Mouse (Mus musculus): ENCODE data around the gene Bsg. TPM values are rescaled to one million over a fixed set of nuclear protein-coding genes. Genes with fewer than 3 reads are reported as not detected.
A peak's percentile ranks its signal among the peaks of the same experiment; 100 is the strongest.

Bsg gene
- polyA plus RNA-seq, 1 experiment from 2014 or later: 761 TPM

DNA sequence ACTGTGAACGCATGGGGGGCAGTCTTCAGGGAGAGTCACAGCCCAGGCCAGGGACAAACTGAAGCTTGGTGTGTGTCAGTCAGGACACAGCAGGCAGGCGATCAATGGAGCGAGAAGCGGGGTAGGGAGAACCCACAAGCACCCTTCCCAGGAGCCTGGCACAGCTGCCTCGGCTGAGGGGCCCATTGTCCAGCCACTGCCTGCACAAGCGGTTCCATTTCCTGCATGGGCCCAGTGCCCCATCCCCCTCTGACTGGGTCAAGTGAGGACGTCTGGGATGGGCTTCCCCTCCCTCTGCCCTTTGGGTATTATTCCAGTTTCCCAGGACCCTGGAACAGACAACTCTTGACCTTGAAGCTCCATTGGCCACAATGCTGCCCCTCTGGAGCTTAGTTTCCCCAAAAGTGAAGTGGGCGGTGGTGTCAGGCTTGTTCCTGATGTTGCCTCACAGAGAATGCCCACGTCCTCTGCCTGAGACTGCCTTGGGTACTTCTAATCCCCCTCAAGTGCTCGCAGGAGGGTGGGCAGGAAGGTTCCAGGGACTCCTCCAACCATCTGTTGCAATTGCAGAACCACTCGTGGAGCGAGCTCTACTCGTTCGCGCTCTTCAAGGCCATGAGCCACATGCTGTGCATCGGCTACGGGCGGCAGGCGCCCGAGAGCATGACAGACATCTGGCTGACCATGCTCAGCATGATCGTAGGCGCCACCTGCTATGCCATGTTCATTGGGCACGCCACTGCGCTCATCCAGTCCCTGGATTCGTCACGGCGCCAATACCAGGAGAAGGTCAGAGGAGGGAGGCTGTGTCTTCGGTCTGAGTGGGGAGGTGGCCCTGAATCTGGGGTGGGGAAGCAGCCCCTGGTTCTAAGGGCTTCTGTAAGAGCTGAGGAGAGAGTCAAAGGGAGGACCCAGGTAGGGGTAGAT, 24.3 kb downstream of the Bsg start:
- H3K4me2 ChIP-seq (replicated peaks): no peak overlapping the region
- no peak overlapping the region for H3K9ac ChIP-seq
- H3K36me3 ChIP-seq: peaks cover 11% of the 10 kb centered on the region
- H3K4me1 ChIP-seq: no peaks in the 10 kb centered on the region
- no peak for ATAC-seq (ENCODE audit: low FRiP score, low read depth)
- H3K9me3 ChIP-seq: 0 out of 2 replicates have a peak, but pooled peaks cover 4% of the 10 kb centered on the region
- no peak overlapping the region for H3K27ac ChIP-seq
- WGBS: 74% methylated on average over 28 of the region's 28 CpGs
- no peaks in the 10 kb centered on the region for H3K27me3 ChIP-seq
- H3K4me3 ChIP-seq: no peak overlapping the region

GRCm38 (mm10) chr10:79729357-79729965, 25.2 kb downstream of the Bsg start:
- Histone ChIP-seq H3K9ac (no peak overlapping the region), H3K27ac (no peak overlapping the region), H3K4me1 (no peaks in the 10 kb centered on the region), H3K27me3 (no peaks in the 10 kb centered on the region), H3K4me3 (no peak overlapping the region), H3K9me3 (0 out of 2 replicates have a peak, but pooled peaks cover 4% of the 10 kb centered on the region), H3K36me3 (peaks cover 20% of the 10 kb centered on the region), H3K4me2 (replicated peaks) (no peak overlapping the region)
- ATAC-seq (ENCODE audit: low FRiP score, low read depth): no peak
- WGBS: 87% methylated on average over 13 of the region's 13 CpGs

DNA sequence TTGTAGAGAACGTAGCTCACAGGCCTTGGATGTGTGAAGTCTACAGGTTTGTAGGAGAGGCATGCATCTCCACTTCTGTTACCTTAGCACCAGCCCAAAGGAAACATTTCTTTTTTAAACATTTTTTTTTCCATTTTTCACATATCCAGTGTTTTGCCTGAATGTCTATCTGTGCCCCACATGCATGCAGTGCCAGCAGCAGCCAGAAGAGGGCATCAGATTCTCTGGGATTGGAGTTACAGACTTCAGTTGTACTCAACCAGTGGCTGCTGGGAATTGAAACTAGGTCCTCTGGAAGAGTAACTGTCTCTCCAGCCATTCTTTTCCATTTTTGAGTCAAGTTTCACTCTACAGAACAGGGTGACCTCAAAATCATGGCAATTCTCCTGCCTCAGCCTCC, 28.2 kb downstream of the Bsg start:
- 100% methylated on average over 1 of the region's 1 CpGs for WGBS

DNA sequence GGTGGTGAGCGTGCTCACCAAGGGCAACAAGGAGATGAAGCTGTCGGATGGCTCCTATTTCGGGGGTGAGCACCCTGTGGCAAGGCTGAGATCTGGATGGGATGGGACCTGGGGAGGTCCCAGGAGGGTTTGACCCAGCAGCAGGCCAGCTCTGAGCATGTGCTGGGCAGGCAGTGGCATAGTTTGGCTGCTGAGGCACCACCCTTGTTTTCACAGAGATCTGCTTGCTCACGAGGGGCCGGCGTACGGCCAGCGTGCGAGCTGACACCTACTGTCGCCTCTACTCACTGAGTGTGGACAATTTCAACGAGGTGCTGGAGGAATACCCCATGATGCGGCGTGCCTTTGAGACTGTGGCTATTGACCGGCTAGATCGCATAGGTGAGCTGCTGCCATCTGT, 29.6 kb downstream of the Bsg start:
- Histone ChIP-seq H3K4me3 (no peak overlapping the region), H3K9me3 (peaks cover 46% of the 10 kb centered on the region), H3K4me2 (replicated peaks) (no peak overlapping the region), H3K27me3 (peaks cover 25% of the 10 kb centered on the region), H3K9ac (no peak overlapping the region), H3K4me1 (no peaks in the 10 kb centered on the region), H3K36me3 (peaks cover 64% of the 10 kb centered on the region), H3K27ac (no peak overlapping the region)
- no peak for ATAC-seq (ENCODE audit: low FRiP score, low read depth)
- WGBS: 93% methylated on average over 15 of the region's 15 CpGs

More for the DNA sequence above, 28.2 kb downstream of the Bsg start:
- no peak for ATAC-seq (ENCODE audit: low FRiP score, low read depth)
- Histone ChIP-seq H3K27me3 (peaks cover 25% of the 10 kb centered on the region), H3K36me3 (peaks cover 50% of the 10 kb centered on the region), H3K4me1 (no peaks in the 10 kb centered on the region), H3K4me2 (replicated peaks) (no peak overlapping the region), H3K4me3 (no peak overlapping the region), H3K9ac (no peak overlapping the region), H3K9me3 (peaks cover 32% of the 10 kb centered on the region), H3K27ac (no peak overlapping the region)

GRCm38 (mm10) chr10:79735361-79735760, 31.1 kb downstream of the Bsg start:
- Histone ChIP-seq H3K36me3 (peaks cover 79% of the 10 kb centered on the region), H3K4me3 (no peak overlapping the region), H3K4me2 (replicated peaks) (peak overlapping the region; percentile 23), H3K4me1 (no peaks in the 10 kb centered on the region), H3K9ac (no peak overlapping the region), H3K9me3 (peaks cover 61% of the 10 kb centered on the region), H3K27me3 (peaks cover 25% of the 10 kb centered on the region), H3K27ac (no peak overlapping the region)
- ATAC-seq (ENCODE audit: low FRiP score, low read depth): no peak
- WGBS: 25% methylated on average over 43 of the region's 52 CpGs

- H3K27me3 ChIP-seq: peaks cover 25% of the 10 kb centered on the region
- WGBS: 91% methylated on average over 11 of the region's 14 CpGs
- peaks cover 91% of the 10 kb centered on the region for H3K36me3 ChIP-seq
- H3K27ac ChIP-seq: no peak overlapping the region
- H3K4me1 ChIP-seq: no peaks in the 10 kb centered on the region
- H3K4me3 ChIP-seq: no peak overlapping the region
- ATAC-seq (ENCODE audit: low FRiP score, low read depth): no peak
- no peak overlapping the region for H3K4me2 ChIP-seq (replicated peaks)
- H3K9me3 ChIP-seq: peaks cover 73% of the 10 kb centered on the region
- no peak overlapping the region for H3K9ac ChIP-seq
These were observed 32.4 kb downstream of the Bsg start for GRCm38 (mm10) chr10:79736706-79737105.

- H3K4me2 ChIP-seq (replicated peaks): no peak overlapping the region
- H3K4me3 ChIP-seq: no peak overlapping the region
- peaks cover 69% of the 10 kb centered on the region for H3K9me3 ChIP-seq
- no peak overlapping the region for H3K9ac ChIP-seq
- no peak for ATAC-seq (ENCODE audit: low FRiP score, low read depth)
- no peak overlapping the region for H3K27ac ChIP-seq
- peaks cover 98% of the 10 kb centered on the region for H3K36me3 ChIP-seq
- H3K4me1 ChIP-seq: no peaks in the 10 kb centered on the region
- peaks cover 25% of the 10 kb centered on the region for H3K27me3 ChIP-seq
- WGBS: 94% methylated on average over 10 of the region's 10 CpGs
These were observed 34.0 kb downstream of the Bsg start for GRCm38 (mm10) chr10:79738259-79738658.

- H3K9ac ChIP-seq: no peak overlapping the region
- H3K4me3 ChIP-seq: no peak overlapping the region
- peaks cover 100% of the 10 kb centered on the region for H3K36me3 ChIP-seq
- H3K4me2 ChIP-seq (replicated peaks): no peak overlapping the region
- peaks cover 69% of the 10 kb centered on the region for H3K9me3 ChIP-seq
- 97% methylated on average over 28 of the region's 28 CpGs for WGBS
- no peaks in the 10 kb centered on the region for H3K4me1 ChIP-seq
- ATAC-seq (ENCODE audit: low FRiP score, low read depth): no peak
- no peak overlapping the region for H3K27ac ChIP-seq
- peaks cover 25% of the 10 kb centered on the region for H3K27me3 ChIP-seq
These were observed 34.9 kb downstream of the Bsg start for GRCm38 (mm10) chr10:79739234-79739633.

GRCm38 (mm10) chr10:79740863-79741262, 36.6 kb downstream of the Bsg start:
- Histone ChIP-seq H3K4me3 (no peak overlapping the region), H3K27ac (no peak overlapping the region), H3K4me2 (replicated peaks) (no peak overlapping the region), H3K36me3 (peaks cover 88% of the 10 kb centered on the region), H3K9me3 (peaks cover 57% of the 10 kb centered on the region), H3K4me1 (peaks cover 7% of the 10 kb centered on the region), H3K9ac (no peak overlapping the region), H3K27me3 (peaks cover 14% of the 10 kb centered on the region)
- no peak for ATAC-seq (ENCODE audit: low FRiP score, low read depth)
- 77% methylated on average over 11 of the region's 11 CpGs for WGBS

DNA sequence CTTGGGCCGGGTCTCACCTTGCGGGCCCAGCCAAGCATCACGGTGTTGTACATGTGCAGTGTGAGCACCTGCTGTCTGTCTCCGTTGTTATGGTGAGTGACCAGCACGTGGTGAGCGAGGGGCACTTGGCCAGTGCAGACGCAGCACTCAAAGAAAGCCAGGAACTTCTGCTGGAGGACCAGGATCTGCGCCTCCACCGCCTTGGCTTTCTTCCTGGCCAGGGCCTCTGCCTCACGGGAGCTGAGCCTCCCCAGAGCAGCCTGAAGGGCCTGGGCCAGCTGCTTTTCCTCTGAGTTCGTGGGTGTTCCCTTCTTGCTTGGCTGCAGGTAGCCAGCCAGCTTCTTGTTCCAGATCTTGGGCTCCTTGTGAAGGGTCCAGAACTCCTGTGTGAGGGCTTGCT, 38.9 kb downstream of the Bsg start:
- peaks cover 65% of the 10 kb centered on the region for H3K36me3 ChIP-seq
- 90% methylated on average over 11 of the region's 11 CpGs for WGBS
- H3K4me3 ChIP-seq: no peak overlapping the region
- no peak overlapping the region for H3K9ac ChIP-seq
- peaks cover 34% of the 10 kb centered on the region for H3K9me3 ChIP-seq
- H3K27ac ChIP-seq: no peak overlapping the region
- H3K4me1 ChIP-seq: peaks cover 12% of the 10 kb centered on the region
- no peak for ATAC-seq (ENCODE audit: low FRiP score, low read depth)
- no peak overlapping the region for H3K4me2 ChIP-seq (replicated peaks)
- H3K27me3 ChIP-seq: no peaks in the 10 kb centered on the region

DNA sequence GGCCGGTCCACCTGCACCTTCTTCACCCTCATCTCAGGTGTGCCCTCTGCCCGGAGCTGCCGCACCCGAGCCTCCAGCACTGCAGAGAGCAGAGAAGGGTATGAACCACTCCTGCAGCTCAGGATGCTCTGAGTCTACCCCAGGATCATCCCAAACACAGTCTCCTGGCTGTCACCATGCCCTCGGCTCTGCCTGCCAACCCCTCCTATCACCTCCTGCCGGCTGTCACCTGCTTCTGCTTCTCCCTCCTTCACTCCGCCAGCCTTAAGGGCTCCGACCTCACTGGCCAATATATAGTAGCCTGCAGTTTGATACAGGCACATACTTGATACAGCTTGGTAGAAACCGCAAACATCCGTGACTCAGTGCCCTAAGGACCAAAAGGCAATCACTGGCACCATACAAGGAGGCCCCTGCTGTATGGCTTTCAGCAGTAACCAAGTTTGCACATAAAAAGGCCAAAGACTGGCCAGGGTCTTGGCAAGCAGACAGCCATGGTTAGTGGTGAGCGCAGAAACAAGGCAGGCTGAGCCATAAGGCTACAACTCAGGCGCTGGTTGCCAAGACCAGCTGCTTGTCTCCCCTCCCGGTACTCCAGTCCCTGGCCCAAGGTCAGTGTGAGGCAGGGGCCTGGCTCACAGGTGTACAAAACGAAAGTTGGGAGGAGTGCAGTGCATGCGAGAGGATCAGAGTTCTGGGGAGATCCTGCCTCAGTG, 39.5 kb downstream of the Bsg start:
- Histone ChIP-seq H3K27me3 (no peaks in the 10 kb centered on the region), H3K9ac (no peak overlapping the region), H3K36me3 (peaks cover 58% of the 10 kb centered on the region), H3K4me2 (replicated peaks) (no peak overlapping the region), H3K9me3 (peaks cover 28% of the 10 kb centered on the region), H3K27ac (no peak overlapping the region), H3K4me1 (peaks cover 12% of the 10 kb centered on the region), H3K4me3 (no peak overlapping the region)
- no peak for ATAC-seq (ENCODE audit: low FRiP score, low read depth)
- 94% methylated on average over 15 of the region's 15 CpGs for WGBS

DNA sequence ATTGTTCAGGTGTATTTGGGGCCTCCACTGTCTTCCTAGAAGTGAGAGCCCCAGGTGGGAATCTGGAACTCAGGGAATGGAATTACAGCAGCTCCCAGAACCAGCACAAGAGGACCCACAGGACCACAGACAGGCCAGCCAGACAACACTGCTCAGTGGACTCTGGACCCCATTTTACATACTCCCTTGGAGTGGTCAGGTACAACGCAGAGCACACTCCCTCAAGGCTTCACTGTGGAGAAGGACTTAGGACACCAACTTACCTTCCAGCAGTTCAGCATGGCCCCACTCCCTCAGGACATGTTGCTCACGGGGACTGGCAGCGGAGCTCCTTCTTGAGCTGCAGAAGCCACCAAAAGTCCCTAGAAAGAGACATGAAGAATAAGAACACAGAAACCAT, 41.1 kb downstream of the Bsg start:
- H3K9ac ChIP-seq: 0 out of 2 replicates have a peak overlapping the region, but pooled peaks have one; percentile 31
- no peaks in the 10 kb centered on the region for H3K27me3 ChIP-seq
- peak overlapping the region; percentile 55 for H3K4me3 ChIP-seq
- H3K9me3 ChIP-seq: peaks cover 12% of the 10 kb centered on the region
- WGBS: 89% methylated on average over 3 of the region's 3 CpGs
- peaks cover 42% of the 10 kb centered on the region for H3K36me3 ChIP-seq
- H3K27ac ChIP-seq: no peak overlapping the region
- ATAC-seq (ENCODE audit: low FRiP score, low read depth): no peak
- H3K4me2 ChIP-seq (replicated peaks): peak overlapping the region; percentile 62
- peaks cover 12% of the 10 kb centered on the region for H3K4me1 ChIP-seq
